Mouse (Mus musculus) forebrain, embryonic 11.5 days (tissue): ENCODE data around the gene Dtd1. TPM values are rescaled to one million over a fixed set of nuclear protein-coding genes. Genes with fewer than 3 reads are reported as not detected.

ENCODE experiments used
- ATAC-seq: fragments of 200-750 bp; cut with Nextera tagmentation; replicated peaks from 2 replicates; pipeline ENCODE4 v1.8.0; 2017; ENCODE audit warnings: moderate TSS enrichment; ENCODE audit not compliant: low FRiP score
- DNase-seq: peaks from one replicate; pipeline ENCODE4 v3.0.0-alpha.2; 2017; ENCODE audit warnings: low spot score
- H3K27ac ChIP-seq: fragments of 300-500 bp; sonication (generic); 2 replicates; pipeline ENCODE4 v1.5.1; 2014; ENCODE audit warnings: low read depth, low read length
- H3K27me3 ChIP-seq: fragments of 300-500 bp; sonication (generic); 2 replicates; pipeline ENCODE4 v1.6.1; 2014; ENCODE audit warnings: mild to moderate bottlenecking, low read length, mixed read lengths; ENCODE audit not compliant: control insufficient read depth, insufficient read depth
- H3K36me3 ChIP-seq: fragments of 300-500 bp; sonication (generic); 2 replicates; pipeline ENCODE4 v1.6.1; 2014; ENCODE audit warnings: mild to moderate bottlenecking, low read length, moderate library complexity, mixed read lengths; ENCODE audit not compliant: control insufficient read depth, insufficient read depth
- H3K4me1 ChIP-seq: fragments of 300-500 bp; sonication (generic); replicated peaks from 2 replicates; pipeline ENCODE4 v1.6.1; 2014; ENCODE audit warnings: low read length, mixed read lengths; ENCODE audit not compliant: control insufficient read depth, insufficient read depth
- H3K4me2 ChIP-seq: fragments of 300-500 bp; sonication (generic); 2 replicates; pipeline ENCODE4 v1.6.1; 2014; ENCODE audit warnings: low read depth, mild to moderate bottlenecking, low read length, moderate library complexity, mixed read lengths; ENCODE audit not compliant: severe bottlenecking
- H3K4me3 ChIP-seq: fragments of 300-500 bp; sonication (generic); 2 replicates; pipeline ENCODE4 v1.5.1; 2014; ENCODE audit warnings: low read depth, low read length
- H3K9ac ChIP-seq: fragments of 300-500 bp; sonication (generic); 2 replicates; pipeline ENCODE4 v1.6.1; 2014; ENCODE audit warnings: low read length
- H3K9me3 ChIP-seq: fragments of 300-500 bp; sonication (generic); 2 replicates; pipeline ENCODE4 v1.6.1; 2016; ENCODE audit warnings: low read length, mixed read lengths; ENCODE audit not compliant: control insufficient read depth
- whole genome bisulfite sequencing: fragments of 180-500 bp; shearing (Covaris S2); extraction: QIAGEN DNeasy Blood & Tissue Kit; methylation state at CpG from one replicate; pipeline ENCODE4 v1.1.7; 2014; 5-methylcytosine and 5-hydroxymethylcytosine counted together
- polyA plus RNA-seq: library from polyadenylated mRNA; unstranded; fragments of >200 nt; fragmentation: Nextera tagmentation; extraction: Ambion mirVana; gene quantifications from 2 replicates; pipeline ENCODE4 v1.2.1, GENCODE M21; 2014

Gene Dtd1
- polyA plus RNA-seq, 1 experiment from 2014 or later, result 36.9 TPM

DNA sequence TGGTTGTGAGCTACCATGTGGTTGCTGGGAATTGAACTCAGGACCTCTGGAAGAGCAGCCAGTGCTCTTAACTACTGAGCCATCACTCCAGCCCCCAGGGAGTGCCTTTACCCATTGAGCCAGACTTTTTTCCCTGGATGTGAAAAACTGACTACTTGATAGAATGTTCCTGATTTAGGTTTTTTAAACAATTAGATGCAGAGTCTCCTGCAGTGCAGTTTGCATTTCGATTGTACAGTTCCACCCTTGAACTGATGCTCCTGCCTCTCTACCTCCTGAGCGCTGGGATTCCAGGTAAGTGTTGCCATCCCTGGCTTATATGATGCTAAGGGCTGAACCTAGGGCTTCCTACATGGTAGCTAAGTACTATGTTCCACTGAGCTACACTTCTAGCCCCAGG lies 1.7 kb upstream of the Dtd1 start:
- Histone ChIP-seq H3K4me3 (no peak overlapping the region), H3K36me3 (no peaks in the 10 kb centered on the region), H3K9ac (no peak overlapping the region), H3K9me3 (no peaks in the 10 kb centered on the region), H3K4me2 (no peak overlapping the region), H3K4me1 (no peaks in the 10 kb centered on the region; the same call in 1 of the 2 replicates), H3K27me3 (no peaks in the 10 kb centered on the region), H3K27ac (no peak overlapping the region)
- DNase-seq (no peak), ATAC-seq (no peak)
- WGBS, result 77% methylated on average over 2 of the region's 2 CpGs

DNA sequence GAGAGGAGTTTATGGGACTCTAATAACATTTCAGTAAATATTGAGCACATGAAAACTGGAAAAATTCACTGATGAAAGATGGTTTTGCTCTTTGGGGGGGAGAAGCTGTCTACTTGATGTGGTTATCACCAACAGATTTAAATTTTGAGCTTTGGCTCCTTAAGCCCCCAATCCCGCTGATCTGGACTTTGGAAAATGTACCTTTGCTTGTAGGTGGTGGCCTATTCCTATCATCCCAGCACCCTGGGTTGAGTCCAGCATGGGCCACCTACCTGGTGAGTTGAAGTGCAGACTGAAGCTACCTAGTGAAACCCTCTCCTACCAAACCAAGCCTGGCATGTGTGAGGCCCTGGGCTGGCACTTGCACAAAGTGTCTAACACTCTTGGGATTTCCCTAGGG lies 1.9 kb downstream of the Dtd1 start:
- Histone ChIP-seq H3K36me3 (no peaks in the 10 kb centered on the region), H3K4me3 (no peak overlapping the region), H3K4me2 (no peak overlapping the region), H3K27me3 (no peaks in the 10 kb centered on the region), H3K9ac (no peak overlapping the region), H3K4me1 (no peaks in the 10 kb centered on the region), H3K27ac (no peak overlapping the region), H3K9me3 (no peaks in the 10 kb centered on the region)
- WGBS, result 92% methylated on average over 1 of the region's 1 CpGs
- DNase-seq, result no peak
- no peak for ATAC-seq

DNA sequence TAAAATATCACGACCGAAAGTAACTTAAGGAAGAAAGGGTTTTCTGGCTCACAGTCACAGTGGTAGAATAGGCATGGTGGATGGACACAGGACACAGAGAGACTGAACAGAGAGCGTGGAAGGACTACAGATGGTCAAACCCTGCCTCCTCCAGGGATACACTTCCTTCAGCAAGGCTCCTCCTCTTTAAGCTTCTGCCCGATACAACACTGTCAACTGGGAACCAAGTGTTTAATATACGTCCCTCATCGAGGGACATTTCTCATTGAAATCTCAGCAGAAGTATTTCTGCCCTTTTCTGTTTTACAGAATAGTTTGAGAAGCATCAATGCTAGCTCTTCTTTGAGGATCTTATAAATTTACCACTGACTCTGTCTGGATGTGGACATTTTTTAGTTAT lies 14.3 kb downstream of the Dtd1 start:
- 90% methylated on average over 6 of the region's 6 CpGs for WGBS

GRCm38 (mm10) chr2:144617074-144617874 lies 17.6 kb downstream of the Dtd1 start:
- H3K9ac ChIP-seq, result no peak overlapping the region
- DNase-seq, result no peak
- H3K9me3 ChIP-seq, result no peaks in the 10 kb centered on the region
- H3K4me1 ChIP-seq, result no peaks in the 10 kb centered on the region
- 90% methylated on average over 16 of the region's 16 CpGs for WGBS
- no peak for ATAC-seq
- no peaks in the 10 kb centered on the region for H3K27me3 ChIP-seq
- no peaks in the 10 kb centered on the region for H3K36me3 ChIP-seq
- no peak overlapping the region for H3K4me3 ChIP-seq
- no peak overlapping the region for H3K4me2 ChIP-seq
- H3K27ac ChIP-seq, result no peak overlapping the region

More for the DNA sequence above, 14.3 kb downstream of the Dtd1 start:
- H3K9me3 ChIP-seq, result no peaks in the 10 kb centered on the region
- no peak for DNase-seq
- H3K4me1 ChIP-seq, result no peaks in the 10 kb centered on the region
- H3K27me3 ChIP-seq, result no peaks in the 10 kb centered on the region
- no peak overlapping the region for H3K4me2 ChIP-seq
- no peak overlapping the region for H3K27ac ChIP-seq
- H3K9ac ChIP-seq, result no peak overlapping the region
- no peak for ATAC-seq
- no peaks in the 10 kb centered on the region for H3K36me3 ChIP-seq
- no peak overlapping the region for H3K4me3 ChIP-seq

DNA sequence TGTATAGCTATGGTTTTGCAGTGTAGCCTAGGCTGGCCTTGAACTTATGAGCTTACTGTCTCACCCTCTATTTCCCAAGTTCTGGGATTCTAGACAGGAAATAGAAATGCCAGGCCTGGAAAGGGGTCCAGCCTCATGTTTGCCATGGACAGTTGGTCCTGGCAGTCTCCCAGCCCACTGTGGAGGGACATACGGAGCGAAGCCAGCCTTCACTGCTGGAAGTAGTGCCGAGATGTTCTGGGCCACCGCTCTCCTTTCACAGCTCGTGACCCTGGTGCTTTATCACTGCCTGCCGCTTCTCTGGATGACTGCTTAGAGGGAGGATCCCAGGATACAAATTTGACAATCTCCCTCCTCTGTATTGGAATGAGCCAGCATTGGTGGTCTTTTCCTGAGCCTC lies 21.8 kb downstream of the Dtd1 start:
- Histone ChIP-seq H3K9ac (no peak overlapping the region), H3K4me1 (no peaks in the 10 kb centered on the region), H3K4me2 (no peak overlapping the region), H3K36me3 (no peaks in the 10 kb centered on the region), H3K27me3 (no peaks in the 10 kb centered on the region), H3K27ac (no peak overlapping the region), H3K4me3 (no peak overlapping the region), H3K9me3 (no peaks in the 10 kb centered on the region)
- DNase-seq (no peak), ATAC-seq (no peak)
- 66% methylated on average over 6 of the region's 6 CpGs for WGBS

DNA sequence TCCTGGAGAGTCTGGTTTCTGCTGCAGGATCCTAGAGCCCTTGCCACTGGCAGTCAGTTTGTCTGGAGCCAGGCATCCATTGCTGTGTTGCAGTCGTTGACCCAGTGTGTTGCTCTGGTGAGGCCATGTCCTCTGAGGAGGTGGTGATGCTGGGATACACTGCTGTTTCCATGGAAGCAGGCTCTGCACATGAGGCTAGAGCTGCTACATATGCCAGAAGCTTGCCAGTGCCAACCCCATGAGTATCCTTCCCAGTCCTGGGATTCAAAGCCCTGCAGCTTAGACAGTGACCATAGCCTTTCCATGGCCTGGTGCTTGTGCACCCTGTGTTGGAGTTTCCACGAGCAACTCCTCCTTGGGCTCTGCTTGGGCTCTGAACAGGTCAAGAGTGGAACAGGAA lies 33.9 kb downstream of the Dtd1 start:
- no peaks in the 10 kb centered on the region for H3K9me3 ChIP-seq
- no peak for ATAC-seq
- WGBS, result 86% methylated on average over 2 of the region's 2 CpGs

DNA sequence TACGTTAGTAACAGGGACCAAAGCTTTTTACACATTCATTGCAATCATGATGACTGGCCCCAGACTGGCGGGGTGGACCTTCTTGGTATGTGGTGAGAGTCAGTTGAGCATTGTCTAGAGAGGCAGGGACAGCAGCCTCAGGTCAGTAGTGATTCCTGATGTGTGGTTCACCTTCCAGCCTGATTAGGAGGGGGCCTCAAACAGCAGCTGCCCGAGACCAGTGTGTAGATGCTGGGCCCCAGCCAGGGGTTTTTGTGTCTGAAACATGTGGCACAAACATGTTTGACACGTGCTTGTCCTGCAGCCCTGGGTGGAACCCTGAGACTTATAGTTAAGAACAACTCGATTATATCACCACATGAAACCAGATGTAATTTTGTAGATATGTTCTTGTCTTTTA lies 34.5 kb downstream of the Dtd1 start:
- Histone ChIP-seq H3K27me3 (no peaks in the 10 kb centered on the region), H3K9me3 (no peaks in the 10 kb centered on the region), H3K4me2 (no peak overlapping the region), H3K4me1 (no peaks in the 10 kb centered on the region), H3K27ac (no peak overlapping the region), H3K9ac (no peak overlapping the region), H3K4me3 (no peak overlapping the region), H3K36me3 (no peaks in the 10 kb centered on the region)
- ATAC-seq (0 out of 2 replicates have a peak, but pooled peaks have one; percentile 27), DNase-seq (no peak)
- 75% methylated on average over 5 of the region's 5 CpGs for WGBS

More for the DNA sequence above, 33.9 kb downstream of the Dtd1 start:
- H3K4me3 ChIP-seq, result no peak overlapping the region
- no peak overlapping the region for H3K9ac ChIP-seq
- no peaks in the 10 kb centered on the region for H3K36me3 ChIP-seq
- no peak for DNase-seq
- H3K4me1 ChIP-seq, result no peaks in the 10 kb centered on the region
- H3K27me3 ChIP-seq, result no peaks in the 10 kb centered on the region
- H3K27ac ChIP-seq, result no peak overlapping the region
- H3K4me2 ChIP-seq, result no peak overlapping the region

GRCm38 (mm10) chr2:144634729-144635128 lies 35.0 kb downstream of the Dtd1 start:
- Histone ChIP-seq H3K4me2 (no peak overlapping the region), H3K36me3 (no peaks in the 10 kb centered on the region)
- WGBS, result 82% methylated on average over 2 of the region's 2 CpGs

More at GRCm38 (mm10) chr2:144634729-144635128, 35.0 kb downstream of the Dtd1 start:
- Histone ChIP-seq H3K4me1 (no peaks in the 10 kb centered on the region), H3K27me3 (no peaks in the 10 kb centered on the region), H3K9ac (no peak overlapping the region), H3K27ac (no peak overlapping the region), H3K4me3 (no peak overlapping the region), H3K9me3 (no peaks in the 10 kb centered on the region)
- no peak for DNase-seq
- ATAC-seq, result no peak
